Mouse (Mus musculus) limb, embryonic 13.5 days (tissue): Measurements from ENCODE around the gene Ap2b1. TPM values are rescaled to one million over a fixed set of nuclear protein-coding genes. Genes with fewer than 3 reads are reported as not detected.
"Not testable (repeated sequence)": the region's sequence is repeated elsewhere in the genome, so short reads cannot be mapped to it uniquely, and the experiment has no call there.

Experiments
- ATAC-seq: fragments of 200-750 bp; cut with Nextera tagmentation; 2 replicates; pipeline ENCODE4 v1.8.0; 2017; ENCODE audit warnings: low read depth, moderate number of reproducible peaks, moderate TSS enrichment; ENCODE audit not compliant: low FRiP score
- H3K27ac ChIP-seq: fragments of 300-500 bp; sonication (generic); 2 replicates; pipeline ENCODE4 v1.5.1; 2015; ENCODE audit warnings: inconsistent platforms, mild to moderate bottlenecking, moderate library complexity
- H3K27me3 ChIP-seq: fragments of 300-500 bp; sonication (generic); 2 replicates; pipeline ENCODE4 v1.6.1; 2015; ENCODE audit warnings: mild to moderate bottlenecking, inconsistent platforms
- H3K36me3 ChIP-seq: fragments of 300-500 bp; sonication (generic); 2 replicates; pipeline ENCODE4 v1.6.1; 2015; ENCODE audit warnings: inconsistent platforms, mild to moderate bottlenecking, moderate library complexity
- H3K4me1 ChIP-seq: fragments of 300-500 bp; sonication (generic); 2 replicates; pipeline ENCODE4 v1.6.1; 2015; ENCODE audit warnings: inconsistent platforms
- H3K4me2 ChIP-seq: fragments of 300-500 bp; sonication (generic); replicated peaks from 2 replicates; pipeline ENCODE4 v1.6.1; 2015; ENCODE audit warnings: inconsistent platforms, mild to moderate bottlenecking, moderate library complexity
- H3K4me3 ChIP-seq: fragments of 300-500 bp; sonication (generic); 2 replicates; pipeline ENCODE4 v1.5.1; 2015; ENCODE audit warnings: moderate library complexity, mild to moderate bottlenecking, inconsistent platforms
- H3K9ac ChIP-seq: fragments of 300-500 bp; sonication (generic); 2 replicates; pipeline ENCODE4 v1.6.1; 2015; ENCODE audit warnings: mild to moderate bottlenecking, inconsistent platforms
- H3K9me3 ChIP-seq: fragments of 300-500 bp; sonication (generic); 2 replicates; pipeline ENCODE4 v1.6.1; 2016; ENCODE audit warnings: inconsistent platforms
- WGBS: fragments of 180-500 bp; shearing (Covaris S2); methylation state at CpG from one replicate; pipeline ENCODE4 v1.1.7; 2015; 5-methylcytosine and 5-hydroxymethylcytosine counted together
- polyA plus RNA-seq: library from polyadenylated mRNA; unstranded; fragments of >200 nt; fragmentation: Nextera tagmentation; extraction: Ambion mirVana; gene quantifications from 2 replicates; pipeline ENCODE4 v1.2.1, GENCODE M21; 2015

The Ap2b1 gene
- 51.6 and 57.8 TPM in 2 replicates for polyA plus RNA-seq

DNA sequence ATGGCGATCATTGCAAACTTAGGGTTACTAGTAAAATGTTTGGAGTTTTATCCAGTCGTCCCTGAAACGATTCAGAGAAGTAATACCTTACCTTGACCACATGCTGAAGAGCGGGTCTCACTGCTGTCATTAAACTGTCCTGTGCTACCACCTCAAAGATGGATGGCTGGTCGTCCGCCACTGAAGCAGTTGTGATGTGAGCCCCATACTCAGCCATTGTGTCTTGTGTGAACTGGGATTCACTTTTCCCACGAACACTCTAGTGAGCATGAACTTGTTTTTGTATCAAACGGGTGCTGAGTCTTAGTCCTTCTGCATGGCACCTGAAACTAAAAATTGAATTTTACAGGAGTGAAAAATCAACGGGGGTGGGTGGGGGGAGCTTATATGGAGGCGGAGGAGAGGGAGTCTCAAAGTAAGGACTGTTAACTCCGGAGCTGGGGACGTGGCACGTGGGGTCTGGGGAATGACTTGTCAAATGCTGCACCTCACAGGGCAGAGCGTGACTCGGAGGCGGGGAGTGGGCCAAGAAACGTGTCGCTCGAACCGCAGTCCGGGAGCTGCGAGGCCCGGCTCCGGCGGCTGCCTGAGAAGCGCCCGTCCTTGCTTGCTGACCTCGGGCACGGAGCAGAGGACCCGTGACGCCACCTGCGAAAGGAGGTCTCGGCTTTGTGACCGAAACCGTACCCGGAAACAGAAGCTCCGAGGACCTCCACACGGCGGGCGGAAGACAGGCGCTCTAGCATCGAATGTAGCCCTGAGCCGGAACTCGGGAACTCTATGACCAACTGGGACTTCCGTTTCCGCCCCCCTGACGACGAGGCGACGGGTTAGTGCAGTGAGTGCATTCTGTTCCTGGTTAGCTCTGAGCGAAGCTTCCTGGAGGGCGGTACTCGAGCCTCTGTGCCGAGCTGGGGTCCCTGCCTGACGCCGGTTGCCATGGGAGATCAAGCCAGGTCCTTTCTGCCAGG is at the start of gene Ap2b1:
Ap2b1 (plus strand) TSS at position 800 of the 971 bp plus-strand sequence.
- Histone ChIP-seq H3K4me1 (peaks cover 32% of the 10 kb centered on the region), H3K4me2 (peak within 1 kb of the TSS; percentile 75), H3K27me3 (no peaks in the 10 kb centered on the region), H3K27ac (peak within 1 kb of the TSS; percentile 91), H3K36me3 (peaks cover 27% of the 10 kb centered on the region), H3K4me3 (peak within 1 kb of the TSS; percentile 78), H3K9ac (peak within 1 kb of the TSS; percentile 83), H3K9me3 (no peaks in the 10 kb centered on the region)
- WGBS, result 2% methylated on average over 56 of the region's 56 CpGs
- ATAC-seq, result peak; percentile 94

DNA sequence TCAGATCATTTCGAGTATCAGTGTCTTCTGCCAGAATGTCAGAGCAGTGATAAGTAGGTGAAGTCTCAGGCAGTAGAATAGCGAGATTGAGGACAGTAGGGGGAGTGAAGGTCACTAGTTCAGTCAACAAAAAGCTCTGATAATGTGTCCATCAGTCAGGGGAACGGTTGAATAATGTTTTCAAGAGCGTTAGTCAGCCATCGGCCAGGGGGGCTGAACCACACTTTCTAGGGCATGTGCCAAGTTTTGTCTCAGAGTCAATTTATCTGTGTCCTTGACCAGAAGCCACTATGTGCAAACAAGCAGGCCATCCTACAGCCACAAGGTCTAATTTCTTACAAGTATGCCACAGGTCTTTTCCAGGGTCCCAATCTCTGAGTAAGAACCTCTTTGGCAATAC is 41.6 kb upstream of the Ap2b1 start:
- H3K4me1 ChIP-seq, H3K4me3 ChIP-seq, H3K9ac ChIP-seq, H3K36me3 ChIP-seq, H3K9me3 ChIP-seq, H3K4me2 ChIP-seq, ATAC-seq, H3K27me3 ChIP-seq, H3K27ac ChIP-seq: not testable (repeated sequence)
- 65% methylated on average over 5 of the region's 5 CpGs for WGBS

GRCm38 (mm10) chr11:83262673-83263072 is 36.2 kb upstream of the Ap2b1 start:
- no peaks in the 10 kb centered on the region for H3K9me3 ChIP-seq
- no peak overlapping the region for H3K4me2 ChIP-seq
- 92% methylated on average over 1 of the region's 1 CpGs for WGBS
- no peak overlapping the region for H3K4me3 ChIP-seq
- no peaks in the 10 kb centered on the region for H3K27me3 ChIP-seq
- no peaks in the 10 kb centered on the region for H3K36me3 ChIP-seq
- H3K27ac ChIP-seq, result no peak overlapping the region
- H3K4me1 ChIP-seq, result no peaks in the 10 kb centered on the region
- H3K9ac ChIP-seq, result no peak overlapping the region
- no peak for ATAC-seq

DNA sequence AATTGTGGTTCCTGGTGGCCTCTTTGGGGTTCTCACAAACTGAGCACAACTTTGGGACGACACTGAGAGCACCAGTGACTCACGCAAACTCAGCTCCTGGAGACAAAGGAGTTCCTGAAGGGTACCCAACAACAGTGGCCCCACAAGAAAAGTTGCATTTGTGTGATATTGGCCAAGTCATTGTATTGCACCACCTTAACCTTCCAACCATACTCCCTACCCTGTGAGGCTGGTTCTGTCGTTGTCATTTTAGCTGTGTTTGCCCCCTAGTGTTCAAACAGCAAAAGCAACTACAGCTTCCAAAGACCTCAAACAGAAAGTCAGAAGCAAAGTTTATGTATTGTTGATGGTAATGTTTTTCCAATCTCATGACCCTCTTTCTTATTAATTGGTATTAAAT is 35.7 kb upstream of the Ap2b1 start:
- Histone ChIP-seq H3K4me3 (no peak overlapping the region), H3K4me2 (no peak overlapping the region), H3K27me3 (no peaks in the 10 kb centered on the region), H3K9ac (no peak overlapping the region), H3K27ac (no peak overlapping the region), H3K9me3 (no peaks in the 10 kb centered on the region), H3K4me1 (no peaks in the 10 kb centered on the region), H3K36me3 (no peaks in the 10 kb centered on the region)
- WGBS, result 61% methylated on average over 3 of the region's 3 CpGs
- no peak for ATAC-seq

- peak; percentile 26; the same call in 1 of the 2 replicates for ATAC-seq
- peak overlapping the region; percentile 63 for H3K9ac ChIP-seq
These were observed 28.0 kb upstream of the Ap2b1 start for GRCm38 (mm10) chr11:83270842-83271150.

DNA sequence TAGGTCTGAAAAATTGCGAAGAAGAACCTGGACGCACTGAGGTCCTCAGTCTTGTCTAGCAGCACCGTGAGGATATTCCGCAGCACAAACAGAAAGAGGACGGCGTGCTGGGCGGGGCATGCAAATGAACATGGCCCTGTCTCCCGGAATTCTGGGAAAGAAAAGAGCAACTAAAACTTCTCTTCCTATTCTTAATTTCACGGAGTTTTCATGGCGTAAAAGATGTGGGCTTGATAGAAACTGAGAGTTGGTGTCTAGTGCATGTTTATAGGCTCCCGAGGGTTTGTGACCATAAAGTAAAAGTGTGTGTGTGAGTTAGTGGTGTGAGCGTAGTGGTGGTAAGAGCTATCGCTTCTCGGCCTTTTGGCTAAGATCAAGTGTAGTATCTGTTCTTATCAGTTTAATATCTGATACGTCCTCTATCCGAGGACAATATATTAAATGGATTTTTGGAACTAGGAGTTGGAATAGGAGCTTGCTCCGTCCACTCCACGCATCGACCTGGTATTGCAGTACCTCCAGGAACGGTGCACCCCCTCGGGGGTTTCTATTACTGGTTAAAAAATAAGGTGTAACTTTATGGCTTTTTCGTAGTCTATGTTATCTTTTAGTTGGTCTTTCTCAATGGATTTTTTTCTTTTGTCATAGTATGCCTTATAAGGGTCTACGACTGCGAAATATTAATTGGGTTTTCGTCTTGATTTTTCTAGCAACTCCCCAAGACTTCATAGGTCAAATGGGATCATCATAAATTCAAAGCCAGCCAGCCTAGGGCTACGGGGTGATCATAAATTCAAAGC is 27.5 kb upstream of the Ap2b1 start:
- WGBS, result under 1% methylated on average over 26 of the region's 26 CpGs
- peak; percentile 91 for ATAC-seq

More at GRCm38 (mm10) chr11:83270842-83271150, 28.0 kb upstream of the Ap2b1 start:
- no peaks in the 10 kb centered on the region for H3K36me3 ChIP-seq
- peak overlapping the region; percentile 46 for H3K4me3 ChIP-seq
- no peak overlapping the region for H3K27ac ChIP-seq
- no peaks in the 10 kb centered on the region for H3K27me3 ChIP-seq
- 1% methylated on average over 6 of the region's 6 CpGs for WGBS
- H3K4me1 ChIP-seq, result no peaks in the 10 kb centered on the region
- peak overlapping the region; percentile 66 for H3K4me2 ChIP-seq
- H3K9me3 ChIP-seq, result no peaks in the 10 kb centered on the region

DNA sequence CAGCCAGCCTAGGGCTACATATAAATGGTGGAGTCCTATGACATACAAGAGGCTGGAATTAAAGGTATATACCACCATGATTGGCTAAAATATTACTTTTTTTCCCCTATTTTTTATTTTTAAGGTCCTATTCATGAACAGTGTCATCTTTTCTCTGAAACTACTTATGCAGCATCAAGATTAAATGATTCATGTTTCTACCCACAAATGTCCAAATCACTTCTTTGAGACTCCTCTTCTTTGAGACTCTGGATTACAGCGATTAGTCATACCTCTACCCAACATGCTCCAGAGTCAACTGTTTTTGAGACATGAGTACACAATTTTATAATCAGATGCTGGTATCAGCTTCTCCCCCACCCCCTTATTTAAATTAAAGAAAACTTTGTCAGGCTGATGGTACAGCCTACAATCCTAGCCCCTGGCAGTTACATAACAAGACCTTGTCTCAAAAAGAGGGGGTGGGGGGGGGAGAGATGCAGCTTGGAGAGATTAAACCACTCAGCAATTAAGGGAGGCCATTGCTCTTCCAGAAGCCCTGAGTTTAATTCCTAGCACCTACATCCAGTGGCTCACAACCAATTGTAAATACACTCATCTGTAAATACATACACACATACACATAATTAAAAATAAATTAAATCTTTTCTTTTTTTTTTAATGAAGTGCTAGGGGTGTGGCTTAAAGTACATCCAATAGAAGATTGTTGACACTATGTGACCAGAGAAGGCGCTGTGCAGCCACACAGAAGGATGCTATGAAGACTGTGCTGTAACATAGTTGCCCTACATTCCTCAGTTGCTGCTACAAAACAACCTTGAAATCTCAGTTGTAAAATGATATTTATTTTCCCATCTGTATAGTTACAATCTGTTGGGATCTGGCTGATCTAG is 26.6 kb upstream of the Ap2b1 start:
- H3K27ac ChIP-seq, result no peak overlapping the region
- H3K4me2 ChIP-seq, result no peak overlapping the region
- ATAC-seq, result no peak
- no peak overlapping the region for H3K4me3 ChIP-seq
- H3K36me3 ChIP-seq, result no peaks in the 10 kb centered on the region
- no peaks in the 10 kb centered on the region for H3K9me3 ChIP-seq
- H3K4me1 ChIP-seq, result no peaks in the 10 kb centered on the region
- no peak overlapping the region for H3K9ac ChIP-seq
- WGBS, result 18% methylated on average over 2 of the region's 2 CpGs
- H3K27me3 ChIP-seq, result no peaks in the 10 kb centered on the region

More for the DNA sequence above, 27.5 kb upstream of the Ap2b1 start:
- H3K27ac ChIP-seq, result peak overlapping the region; percentile 81; the same call in 1 of the 2 replicates
- H3K4me2 ChIP-seq, result peak overlapping the region; percentile 66
- no peaks in the 10 kb centered on the region for H3K4me1 ChIP-seq
- peak overlapping the region; percentile 63 for H3K9ac ChIP-seq
- H3K9me3 ChIP-seq, result no peaks in the 10 kb centered on the region
- no peaks in the 10 kb centered on the region for H3K36me3 ChIP-seq
- H3K27me3 ChIP-seq, result no peaks in the 10 kb centered on the region
- peak overlapping the region; percentile 46 for H3K4me3 ChIP-seq

GRCm38 (mm10) chr11:83276251-83276650 is 22.6 kb upstream of the Ap2b1 start:
- Histone ChIP-seq H3K4me3 (no peak overlapping the region), H3K27ac (no peak overlapping the region), H3K36me3 (no peaks in the 10 kb centered on the region), H3K9ac (no peak overlapping the region), H3K4me1 (no peaks in the 10 kb centered on the region), H3K9me3 (no peaks in the 10 kb centered on the region), H3K4me2 (no peak overlapping the region), H3K27me3 (no peaks in the 10 kb centered on the region)
- no peak for ATAC-seq
- 65% methylated on average over 7 of the region's 7 CpGs for WGBS

- Histone ChIP-seq H3K27ac (no peak overlapping the region), H3K4me2 (no peak overlapping the region), H3K4me1 (no peaks in the 10 kb centered on the region), H3K9me3 (no peaks in the 10 kb centered on the region), H3K9ac (no peak overlapping the region), H3K4me3 (no peak overlapping the region), H3K36me3 (no peaks in the 10 kb centered on the region), H3K27me3 (no peaks in the 10 kb centered on the region)
- WGBS, result 85% methylated on average over 4 of the region's 4 CpGs
- ATAC-seq, result no peak
These were observed 19.8 kb upstream of the Ap2b1 start for GRCm38 (mm10) chr11:83279024-83279423.

GRCm38 (mm10) chr11:83279691-83280090 is 19.1 kb upstream of the Ap2b1 start:
- no peak for ATAC-seq
- Histone ChIP-seq H3K4me1 (no peaks in the 10 kb centered on the region), H3K27me3 (no peaks in the 10 kb centered on the region), H3K4me2 (no peak overlapping the region), H3K27ac (no peak overlapping the region), H3K9me3 (no peaks in the 10 kb centered on the region), H3K4me3 (no peak overlapping the region), H3K9ac (no peak overlapping the region), H3K36me3 (no peaks in the 10 kb centered on the region)
- 71% methylated on average over 6 of the region's 6 CpGs for WGBS

- Histone ChIP-seq H3K9ac (no peak overlapping the region), H3K4me3 (no peak overlapping the region), H3K4me2 (no peak overlapping the region), H3K27me3 (no peaks in the 10 kb centered on the region), H3K9me3 (no peaks in the 10 kb centered on the region), H3K36me3 (no peaks in the 10 kb centered on the region), H3K4me1 (no peaks in the 10 kb centered on the region), H3K27ac (no peak overlapping the region)
- no peak for ATAC-seq
- WGBS, result 61% methylated on average over 2 of the region's 2 CpGs
These were observed 16.7 kb upstream of the Ap2b1 start for GRCm38 (mm10) chr11:83282084-83282483.
